Mouse (Mus musculus): ENCODE measurements around the gene Tpgs1. TPM values are rescaled to one million over a fixed set of nuclear protein-coding genes. Genes with fewer than 3 reads are reported as not detected.
"Not testable (repeated sequence)": the region's sequence is repeated elsewhere in the genome, so short reads cannot be mapped to it uniquely, and the experiment has no call there.

Tpgs1 gene
- polyA plus RNA-seq, 1 experiment from 2014 or later = 63.1 TPM

DNA sequence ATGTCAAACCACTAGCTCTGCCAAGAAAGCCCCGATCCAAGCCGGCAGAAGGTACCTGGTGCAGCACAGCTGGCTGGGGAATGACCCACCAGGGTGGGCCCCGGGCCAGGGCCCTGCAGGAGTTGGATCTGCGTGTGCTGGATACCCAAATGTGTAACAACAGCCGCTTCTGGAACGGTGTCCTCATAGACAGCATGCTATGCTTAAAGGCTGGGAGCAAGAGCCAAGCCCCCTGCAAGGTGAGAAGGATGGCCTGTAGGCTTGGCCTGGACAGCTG, 25.1 kb downstream of the Tpgs1 start:
- 84% methylated on average over 6 of the region's 6 CpGs for WGBS
- H3K27me3 ChIP-seq = no peaks in the 10 kb centered on the region
- no peak overlapping the region for H3K4me3 ChIP-seq (replicated peaks)
- no peak for ATAC-seq (ENCODE audit: insufficient number of reproducible peaks, insufficient read depth, low FRiP score, low TSS enrichment, low read depth)
- no peak overlapping the region for H3K4me2 ChIP-seq
- no peak overlapping the region for H3K9ac ChIP-seq (replicated peaks)
- no peak overlapping the region for H3K27ac ChIP-seq
- 0 out of 2 replicates have a peak, but pooled peaks cover 7% of the 10 kb centered on the region for H3K9me3 ChIP-seq
- peaks cover 18% of the 10 kb centered on the region for H3K4me1 ChIP-seq (replicated peaks)
- H3K36me3 ChIP-seq = peaks cover 5% of the 10 kb centered on the region

DNA sequence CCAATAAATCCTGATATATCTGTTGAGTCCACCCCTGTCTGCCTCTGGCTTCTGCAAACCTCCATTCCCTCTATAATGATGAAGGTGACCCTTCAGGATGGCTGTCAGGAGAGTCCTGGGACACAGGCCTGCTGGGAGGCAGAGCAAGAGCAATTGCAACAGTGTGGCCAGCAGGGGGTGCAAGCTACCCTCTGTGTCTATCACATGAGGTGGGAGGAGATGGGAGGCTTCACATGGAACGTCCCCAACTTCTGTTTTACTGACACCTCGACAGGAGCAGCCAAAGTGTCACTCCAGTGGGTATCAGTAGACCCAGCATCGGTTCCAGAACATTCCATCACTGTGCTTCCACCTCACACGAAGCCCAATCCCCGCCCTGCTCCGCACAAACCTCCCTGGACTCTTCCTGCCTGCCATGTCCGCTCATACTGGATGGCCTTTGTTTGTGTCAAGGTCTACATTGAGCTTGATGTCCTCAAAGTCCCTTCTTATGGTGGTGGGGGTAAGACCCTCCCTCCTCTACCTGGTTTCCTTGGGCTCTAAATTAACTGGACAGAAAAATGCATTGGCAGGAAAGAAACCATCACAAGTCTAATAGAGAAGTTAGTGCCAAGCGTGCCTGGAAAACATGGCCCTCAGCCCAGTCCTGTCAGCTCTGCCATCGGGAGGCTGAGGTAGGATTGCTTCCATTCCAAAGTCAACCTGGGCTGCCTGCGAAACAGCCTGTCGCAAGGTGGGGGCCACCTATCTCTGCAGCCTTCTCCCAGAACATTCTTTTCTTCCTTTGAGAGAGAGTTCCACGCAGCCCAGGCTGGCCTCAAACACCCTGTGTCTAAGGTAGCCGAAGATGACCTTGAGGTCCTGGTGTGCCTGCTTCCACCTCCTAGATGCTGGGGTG, 26.3 kb downstream of the Tpgs1 start:
- peak overlapping the region; percentile 40 for H3K4me2 ChIP-seq

DNA sequence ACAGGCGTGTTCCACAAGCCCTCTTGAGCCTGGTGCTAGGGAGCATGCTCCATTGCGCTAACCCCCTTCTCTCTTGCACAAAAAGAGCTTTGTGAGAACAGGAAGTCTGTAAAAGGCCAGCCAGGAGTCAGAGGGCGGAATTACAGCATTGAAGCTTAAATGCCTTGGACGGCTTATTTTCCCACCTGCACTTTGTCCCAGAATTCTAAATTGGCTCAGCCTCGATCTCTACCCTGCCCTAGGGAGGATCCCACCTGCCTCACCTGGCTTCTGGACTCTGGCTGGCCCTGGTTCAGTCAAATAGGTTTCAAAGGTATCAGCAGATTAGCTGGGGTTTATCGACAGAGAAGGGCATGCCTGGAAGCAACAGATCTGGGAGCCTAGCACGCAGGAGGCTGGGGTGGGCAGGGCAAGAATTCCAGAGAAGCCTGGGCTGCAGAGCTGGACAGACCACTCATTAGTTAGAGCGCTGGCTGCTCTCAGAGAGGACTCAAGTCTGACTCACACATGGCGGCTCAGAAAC, 27.0 kb downstream of the Tpgs1 start:
- ATAC-seq (ENCODE audit: insufficient number of reproducible peaks, insufficient read depth, low FRiP score, low TSS enrichment, low read depth) = 0 out of 2 replicates have a peak, but pooled peaks have one; percentile 33
- WGBS = 41% methylated on average over 9 of the region's 9 CpGs
- H3K4me2 ChIP-seq = peak overlapping the region; percentile 40

More for the DNA sequence above, 26.3 kb downstream of the Tpgs1 start:
- Histone ChIP-seq H3K9ac (replicated peaks) (no peak overlapping the region), H3K4me1 (replicated peaks) (peaks cover 18% of the 10 kb centered on the region), H3K36me3 (no peaks in the 10 kb centered on the region), H3K4me3 (replicated peaks) (no peak overlapping the region), H3K27ac (peak overlapping the region; percentile 90), H3K9me3 (0 out of 2 replicates have a peak, but pooled peaks cover 7% of the 10 kb centered on the region), H3K27me3 (no peaks in the 10 kb centered on the region)
- no peak for ATAC-seq (ENCODE audit: insufficient number of reproducible peaks, insufficient read depth, low FRiP score, low TSS enrichment, low read depth)
- WGBS = 67% methylated on average over 13 of the region's 13 CpGs

DNA sequence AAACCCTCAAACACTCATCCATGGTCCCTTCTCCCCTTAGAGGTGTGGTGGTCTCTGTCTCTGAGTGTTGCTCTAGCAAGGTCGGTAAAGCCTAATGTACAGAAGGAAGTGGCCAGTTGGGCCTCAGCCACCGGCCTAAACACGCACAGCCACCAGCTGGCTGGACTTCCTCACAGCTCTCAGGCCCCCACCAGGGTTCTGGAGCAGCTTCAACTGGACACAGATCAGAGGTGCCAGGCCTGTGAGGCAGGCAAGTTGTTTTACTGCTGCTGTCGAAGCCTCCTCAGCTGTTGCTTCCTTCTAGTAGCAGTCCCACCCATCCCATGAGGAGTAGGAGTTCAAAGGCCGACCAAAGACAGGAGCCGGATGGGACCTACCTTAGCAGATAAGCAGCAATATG, 28.7 kb downstream of the Tpgs1 start:
- ATAC-seq (ENCODE audit: insufficient number of reproducible peaks, insufficient read depth, low FRiP score, low TSS enrichment, low read depth) = no peak
- H3K27me3 ChIP-seq = no peaks in the 10 kb centered on the region

More for the DNA sequence above, 27.0 kb downstream of the Tpgs1 start:
- Histone ChIP-seq H3K27me3 (no peaks in the 10 kb centered on the region), H3K9me3 (0 out of 2 replicates have a peak, but pooled peaks cover 7% of the 10 kb centered on the region), H3K4me3 (replicated peaks) (no peak overlapping the region), H3K9ac (replicated peaks) (no peak overlapping the region), H3K36me3 (no peaks in the 10 kb centered on the region), H3K4me1 (replicated peaks) (peaks cover 25% of the 10 kb centered on the region), H3K27ac (peak overlapping the region; percentile 90)

DNA sequence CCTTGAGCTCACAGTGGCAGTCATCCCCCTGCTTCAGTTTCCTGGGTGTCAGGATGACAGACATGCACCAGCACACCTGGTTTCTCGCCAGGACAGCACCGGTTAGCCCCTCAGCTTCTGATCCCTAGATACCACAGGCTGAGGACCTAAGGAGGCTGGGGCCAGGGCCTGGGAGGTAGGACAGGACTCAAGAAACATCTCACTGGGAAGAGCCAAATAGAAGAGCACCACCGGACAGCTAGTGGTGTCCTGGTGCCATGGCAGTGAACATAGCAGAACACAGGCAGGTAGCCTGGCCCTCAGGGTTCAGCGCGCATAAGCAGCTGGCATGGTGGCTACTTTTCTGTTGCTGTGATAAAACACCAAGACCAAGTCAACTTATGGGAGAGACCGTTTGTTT, 29.3 kb downstream of the Tpgs1 start:
- no peak for ATAC-seq (ENCODE audit: insufficient number of reproducible peaks, insufficient read depth, low FRiP score, low TSS enrichment, low read depth)
- Histone ChIP-seq H3K4me2 (no peak overlapping the region), H3K36me3 (no peaks in the 10 kb centered on the region), H3K9ac (replicated peaks) (no peak overlapping the region), H3K4me1 (replicated peaks) (peaks cover 25% of the 10 kb centered on the region), H3K27ac (no peak overlapping the region), H3K27me3 (no peaks in the 10 kb centered on the region), H3K9me3 (no peaks in the 10 kb centered on the region), H3K4me3 (replicated peaks) (no peak overlapping the region)
- 92% methylated on average over 6 of the region's 6 CpGs for WGBS

More for the DNA sequence above, 28.7 kb downstream of the Tpgs1 start:
- H3K4me1 ChIP-seq (replicated peaks) = peaks cover 25% of the 10 kb centered on the region
- 72% methylated on average over 6 of the region's 6 CpGs for WGBS
- no peak overlapping the region for H3K4me2 ChIP-seq
- no peak overlapping the region for H3K4me3 ChIP-seq (replicated peaks)
- no peak overlapping the region for H3K27ac ChIP-seq
- no peaks in the 10 kb centered on the region for H3K36me3 ChIP-seq
- no peaks in the 10 kb centered on the region for H3K9me3 ChIP-seq
- no peak overlapping the region for H3K9ac ChIP-seq (replicated peaks)

DNA sequence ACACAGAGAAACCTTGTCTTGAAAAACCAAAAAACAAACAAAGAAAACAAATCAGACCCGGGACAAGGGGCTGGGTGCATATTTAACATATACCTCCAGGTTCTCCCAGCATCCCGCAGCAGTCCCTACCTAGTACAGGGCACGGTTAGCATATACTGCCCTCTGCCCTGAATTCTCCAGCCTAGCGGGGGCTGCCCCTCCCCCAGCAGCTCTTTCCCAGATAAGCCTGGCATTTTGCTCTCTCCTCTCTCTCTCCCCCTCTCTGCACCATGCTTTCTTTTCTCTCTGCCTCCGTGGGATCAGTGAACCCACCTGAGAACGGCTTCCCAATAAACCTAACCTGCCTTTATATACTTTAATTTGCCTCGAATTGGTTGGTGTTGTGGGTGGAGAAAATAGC, 31.5 kb downstream of the Tpgs1 start:
- Histone ChIP-seq H3K4me2 (no peak overlapping the region), H3K27me3 (no peaks in the 10 kb centered on the region), H3K9me3 (no peaks in the 10 kb centered on the region), H3K36me3 (no peaks in the 10 kb centered on the region), H3K27ac (peak overlapping the region; percentile 45; the same call in 1 of the 2 replicates), H3K4me3 (replicated peaks) (no peak overlapping the region), H3K9ac (replicated peaks) (no peak overlapping the region), H3K4me1 (replicated peaks) (peaks cover 27% of the 10 kb centered on the region)
- no peak for ATAC-seq (ENCODE audit: insufficient number of reproducible peaks, insufficient read depth, low FRiP score, low TSS enrichment, low read depth)
- 48% methylated on average over 7 of the region's 7 CpGs for WGBS

DNA sequence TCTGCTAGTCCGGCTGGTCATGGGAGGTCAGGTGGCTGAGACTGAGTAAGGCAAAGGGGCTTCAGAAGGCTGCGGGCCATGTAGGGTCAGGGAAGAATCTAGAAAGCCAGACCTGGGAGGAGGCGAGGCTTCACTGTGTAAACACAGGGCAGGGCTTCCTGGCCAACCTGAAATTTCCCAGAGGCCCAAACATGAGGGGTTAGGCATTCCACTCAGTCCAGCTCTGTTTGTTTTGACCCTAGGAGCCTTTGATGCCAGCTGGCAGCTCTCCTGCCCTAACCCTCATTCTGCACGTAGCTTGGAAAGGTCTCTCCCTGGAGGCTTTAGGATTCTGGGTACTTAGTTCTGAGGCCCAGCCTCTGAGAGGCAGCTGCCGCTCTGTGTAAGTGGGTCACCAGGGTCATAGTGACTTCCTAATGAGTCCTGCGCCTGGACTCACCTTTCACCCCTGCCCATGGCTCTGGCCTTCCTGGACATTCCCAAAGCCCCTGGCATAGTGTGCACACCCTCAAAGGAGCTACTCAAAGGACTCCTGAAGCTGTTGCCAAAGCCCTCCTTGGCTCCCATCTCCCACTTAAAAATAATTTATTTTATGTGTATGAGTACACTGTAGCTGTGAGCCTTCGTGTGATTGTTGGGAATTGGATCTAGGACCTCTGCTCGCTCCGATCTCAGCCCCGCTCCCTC, 32.4 kb downstream of the Tpgs1 start:
- no peaks in the 10 kb centered on the region for H3K27me3 ChIP-seq
- H3K4me3 ChIP-seq (replicated peaks) = no peak overlapping the region
- H3K36me3 ChIP-seq = peaks cover 6% of the 10 kb centered on the region
- ATAC-seq (ENCODE audit: insufficient number of reproducible peaks, insufficient read depth, low FRiP score, low TSS enrichment, low read depth) = no peak
- no peak overlapping the region for H3K4me2 ChIP-seq
- H3K9me3 ChIP-seq = no peaks in the 10 kb centered on the region
- no peak overlapping the region; the same call in 1 of the 2 replicates for H3K9ac ChIP-seq (replicated peaks)
- 51% methylated on average over 10 of the region's 10 CpGs for WGBS
- H3K27ac ChIP-seq = no peak overlapping the region; the same call in 1 of the 2 replicates
- H3K4me1 ChIP-seq (replicated peaks) = peaks cover 27% of the 10 kb centered on the region

DNA sequence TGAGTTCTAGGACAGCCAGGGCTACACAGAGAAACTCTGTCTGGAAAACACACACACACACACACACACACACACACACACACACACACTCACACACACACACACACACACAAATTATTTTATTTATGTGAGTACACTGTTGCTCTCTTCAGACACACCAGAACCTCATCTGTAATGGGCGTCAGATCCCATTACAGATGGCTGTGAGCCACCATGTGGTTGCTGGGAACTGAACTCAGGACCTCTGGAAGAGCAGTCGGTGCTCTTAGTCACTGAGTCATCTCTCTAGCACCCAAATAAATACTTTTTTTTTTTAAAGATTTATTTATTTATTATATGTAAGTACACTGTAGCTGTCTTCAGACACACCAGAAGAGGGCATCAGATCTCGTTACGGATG, 33.8 kb downstream of the Tpgs1 start:
- H3K36me3 ChIP-seq = peaks cover 19% of the 10 kb centered on the region
- H3K9me3 ChIP-seq; H3K9ac ChIP-seq (replicated peaks); ATAC-seq (ENCODE audit: insufficient number of reproducible peaks, insufficient read depth, low FRiP score, low TSS enrichment, low read depth); H3K27ac ChIP-seq; H3K4me2 ChIP-seq; H3K4me3 ChIP-seq (replicated peaks); H3K27me3 ChIP-seq: not testable (repeated sequence)
- H3K4me1 ChIP-seq (replicated peaks) = peaks cover 38% of the 10 kb centered on the region
- 85% methylated on average over 4 of the region's 4 CpGs for WGBS

DNA sequence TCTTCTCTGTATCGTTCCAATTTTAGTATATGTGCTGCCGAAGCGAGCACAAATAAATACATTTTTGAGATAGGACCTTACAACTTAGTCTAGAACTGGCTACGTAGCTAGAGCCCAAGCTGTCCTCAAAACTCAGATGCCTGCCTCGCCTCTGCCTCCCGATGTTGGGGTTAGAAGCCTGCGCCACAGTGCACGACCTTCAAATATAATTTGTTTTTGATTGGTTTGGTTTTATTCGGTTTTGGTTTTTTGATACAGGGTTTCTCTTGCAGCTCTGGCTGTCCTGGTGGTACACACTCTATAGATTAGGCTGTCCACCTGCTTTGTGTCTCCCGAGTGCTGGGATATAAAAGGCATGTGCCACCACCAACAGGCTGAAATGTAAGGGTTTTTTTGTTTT, 34.4 kb downstream of the Tpgs1 start:
- Histone ChIP-seq H3K4me3 (replicated peaks) (peak overlapping the region; percentile 73), H3K9me3 (no peaks in the 10 kb centered on the region), H3K4me2 (peak overlapping the region; percentile 98), H3K4me1 (replicated peaks) (peaks cover 40% of the 10 kb centered on the region), H3K36me3 (peaks cover 25% of the 10 kb centered on the region), H3K27me3 (no peaks in the 10 kb centered on the region), H3K27ac (peak overlapping the region; percentile 37; the same call in 1 of the 2 replicates), H3K9ac (replicated peaks) (no peak overlapping the region; the same call in 1 of the 2 replicates)
- ATAC-seq (ENCODE audit: insufficient number of reproducible peaks, insufficient read depth, low FRiP score, low TSS enrichment, low read depth) = no peak
- WGBS = 75% methylated on average over 10 of the region's 10 CpGs

DNA sequence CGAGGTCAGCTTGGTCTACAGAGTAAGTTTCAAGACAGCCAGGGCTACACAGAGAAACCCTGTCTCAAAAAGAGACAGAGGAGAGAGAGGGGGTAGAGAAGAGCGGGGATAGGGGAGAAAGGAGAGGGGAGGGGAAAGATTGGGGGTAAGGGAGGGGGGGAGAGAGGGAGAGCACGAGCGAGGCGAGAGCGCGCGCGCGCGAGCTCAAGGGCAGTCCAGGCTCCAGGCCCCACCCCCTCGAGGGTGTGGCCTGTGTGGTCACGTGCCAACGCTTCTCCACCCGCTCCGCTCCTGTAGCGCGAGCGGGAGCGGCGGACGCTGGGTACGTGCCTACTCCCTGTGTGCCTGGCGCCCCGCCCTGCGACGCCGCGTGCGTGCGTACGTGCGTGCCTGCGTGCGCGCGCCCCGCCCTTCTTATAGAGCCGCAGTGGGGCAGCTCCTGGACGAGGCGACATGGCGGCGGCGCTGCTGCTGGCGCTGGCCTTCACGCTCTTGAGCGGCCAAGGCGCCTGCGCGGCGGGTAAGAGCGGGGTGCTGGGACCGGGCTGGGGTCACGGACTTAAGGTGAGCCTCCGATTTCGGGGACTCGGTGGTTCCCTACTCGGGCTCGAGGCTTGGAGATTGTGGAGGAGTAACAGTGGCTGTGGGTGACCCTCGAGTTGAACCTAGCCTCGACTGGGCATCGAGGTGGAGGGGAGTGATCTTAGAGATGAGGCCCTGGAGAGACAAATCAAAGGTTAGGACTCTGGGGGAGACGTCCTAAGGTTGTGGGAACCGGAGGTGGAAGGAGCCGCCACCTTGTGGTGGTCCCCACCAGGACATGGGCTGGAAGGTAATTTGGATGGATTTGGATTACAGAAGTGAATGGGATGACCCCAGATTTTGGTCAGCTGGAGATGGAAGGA, 35.1 kb downstream of the Tpgs1 start, which contains the start of gene Bsg:
Gene Bsg (plus strand): TSS at position 427 of the 905 bp plus-strand sequence.
- Histone ChIP-seq H3K36me3 (peaks cover 32% of the 10 kb centered on the region), H3K27ac (peak within 1 kb of the TSS; percentile 80), H3K4me1 (replicated peaks) (peaks cover 40% of the 10 kb centered on the region), H3K27me3 (no peaks in the 10 kb centered on the region), H3K4me3 (replicated peaks) (peak within 1 kb of the TSS; percentile 73), H3K4me2 (peak within 1 kb of the TSS; percentile 98), H3K9me3 (no peaks in the 10 kb centered on the region), H3K9ac (replicated peaks) (peak within 1 kb of the TSS; percentile 83)
- peak; percentile 94 for ATAC-seq (ENCODE audit: insufficient number of reproducible peaks, insufficient read depth, low FRiP score, low TSS enrichment, low read depth)
- under 1% methylated on average over 65 of the region's 65 CpGs for WGBS
